Comparison of ENCODE assay signal across 8 mouse cellular contexts in genomic region chr16:95340885-95341791, GRCm38 (mm10).
DNase-seq lines count a peak whose midpoint lies in the region; ATAC-seq and TF ChIP-seq lines count a peak whose summit lies in the region.

No protein-coding gene starts in this region.

- intact Hi-C loops in left cerebral cortex, adult 2 months (cut with DNase I) = loop anchor here (1.0 to 10.0 kb wide), 4 partner anchors 145 to 866 kb away; no protein-coding TSS in a partner anchor

- H3K4me3 ChIP-seq in left cerebral cortex, adult 2 months = no peak overlapping the region

- no peak overlapping the region for H3K27ac ChIP-seq in left cerebral cortex, adult 2 months

- ATAC-seq in megakaryocyte, adult 5-6 weeks (ENCODE audit: poor library complexity, severe bottlenecking) = peak; percentile 83

- DNase-seq in WW6 (ENCODE audit: low read depth, low spot score) = peak; percentile 50
- peak; percentile 81 to 90 for DNase-seq in cerebellum, postnatal 4 days (ENCODE audit: low spot score in 2 of 2)
- DNase-seq in gastrocnemius, postnatal 10 days = peak; percentile 70
- DNase-seq in hindlimb bud, embryonic 11.5 days (ENCODE audit: extremely low spot score, low read depth, low spot score) = peak; percentile 70
- peak; percentile 78 to 87 for DNase-seq in left cerebral cortex, adult 2 months (ENCODE audit: extremely low spot score in 1 of 2, low spot score in 2 of 2)
- DNase-seq in right cerebral cortex, postnatal 25 days = peak; percentile 81
- peak; percentile 69 to 71 for DNase-seq in urinary bladder, postnatal 36 days (ENCODE audit: low spot score in 2 of 2)

- peak; percentile 82 for TF ChIP-seq CTCF in left cerebral cortex, adult 2 months (IDR thresholded peaks at IDR 0.05)
